In genomic region chr4:82792906-82793580, GRCm38 (mm10) we compare ENCODE assay signal across 25 mouse cellular contexts.
A peak's percentile ranks its signal among the peaks of the same experiment; 100 is the strongest.
DNase-seq lines count a peak whose midpoint lies in the region; ATAC-seq and TF ChIP-seq lines count a peak whose summit lies in the region.
"Had no signal": no experiment of that assay in that cellular context is flagged by ENCODE, and none has a peak within 500 bp of the region (broad histone marks: within the 10 kb centered on the region; RNA-seq: fewer than 3 reads in every experiment).

No protein-coding gene starts in this region.

- no peak overlapping the region for H3K27ac ChIP-seq in gastrocnemius, adult 2 months
- no peak overlapping the region for H3K27ac ChIP-seq in heart, adult 2 months
- H3K27ac ChIP-seq: embryonic facial prominence, embryonic 13.5 days; forebrain, embryonic 12.5 days; left cerebral cortex, adult 2 months; limb, embryonic 15.5 days; liver, embryonic 15.5 days; midbrain, embryonic 12.5 days had no signal

- H3K79me2 ChIP-seq in heart, adult 2 months (replicated peaks; ENCODE audit: control insufficient read depth, insufficient read depth, low read length): no peaks in the 10 kb centered on the region

- no peaks in the 10 kb centered on the region for H3K9me3 ChIP-seq in G1E (replicated peaks)
- H3K9me3 ChIP-seq: forebrain, embryonic 12.5 days; heart, embryonic 12.5 days; limb, embryonic 15.5 days; liver, embryonic 15.5 days; midbrain, embryonic 12.5 days had no signal

- intact Hi-C loops in gastrocnemius, adult 2 months (cut with DNase I): no loop called here
- intact Hi-C loops in heart, adult 2 months (cut with DNase I): no loop called here

- peak; percentile 15 for DNase-seq in kidney, postnatal 10 days
- DNase-seq in kidney, adult 18-20 months: no peak
- DNase-seq in G1E (ENCODE audit: low spot score): no peak
- DNase-seq in lung, postnatal 10 days: peak; percentile 20
- DNase-seq in gastrocnemius, adult 2 months: no peak
- DNase-seq in heart, adult 2 months: no peak
- DNase-seq: adrenal gland, postnatal 14 days; cerebellum, adult 9-10 months; gastrocnemius, postnatal 10 days; heart, adult 11 months; heart, postnatal 10 days; kidney, postnatal 4 days; layer of hippocampus, adult 9-11 months; right cerebral cortex, postnatal 25 days; spleen, adult 18-20 months had no signal

- WGBS in heart, adult 2 months: 52% methylated on average over 5 of the region's 5 CpGs

- TF ChIP-seq EP300 in heart, adult 2 months (IDR thresholded peaks at IDR 0.05; ENCODE audit: insufficient read depth, low read depth, low read length): no peak

- H3K27me3 ChIP-seq in G1E (ENCODE audit: insufficient read depth, low read length): no peaks in the 10 kb centered on the region
- H3K27me3 ChIP-seq in heart, adult 2 months (ENCODE audit: control insufficient read depth, insufficient read depth, low read length): no peaks in the 10 kb centered on the region
- H3K27me3 ChIP-seq: embryonic facial prominence, embryonic 13.5 days; forebrain, embryonic 12.5 days; heart, embryonic 12.5 days; limb, embryonic 15.5 days; liver, embryonic 15.5 days; midbrain, embryonic 12.5 days had no signal

- peak; percentile 49; the same call in 1 of the 2 replicates for ATAC-seq in G1E (ENCODE audit: extremely low read depth, insufficient number of reproducible peaks, low FRiP score, poor library complexity, severe bottlenecking)
- ATAC-seq in common myeloid progenitor, adult 5-6 weeks (replicated peaks; ENCODE audit: low read depth, poor library complexity, severe bottlenecking): peak; percentile 72
- ATAC-seq: intestine, postnatal 0 days had no signal

- no peak overlapping the region for H3K4me3 ChIP-seq in G1E (ENCODE audit: low read depth, low read length)
- H3K4me3 ChIP-seq in gastrocnemius, adult 2 months: no peak overlapping the region
- no peak overlapping the region for H3K4me3 ChIP-seq in heart, adult 2 months
- H3K4me3 ChIP-seq: embryonic facial prominence, embryonic 13.5 days; erythroblast, embryonic 14.5 days; forebrain, embryonic 12.5 days; heart, embryonic 12.5 days; left cerebral cortex, adult 2 months; limb, embryonic 15.5 days; liver, embryonic 15.5 days; midbrain, embryonic 12.5 days had no signal

- H3K36me3 ChIP-seq in G1E (replicated peaks): peaks cover 22% of the 10 kb centered on the region
- H3K36me3 ChIP-seq in heart, adult 2 months (ENCODE audit: control insufficient read depth, insufficient read depth, low read length): no peaks in the 10 kb centered on the region
- H3K36me3 ChIP-seq: embryonic facial prominence, embryonic 13.5 days; forebrain, embryonic 12.5 days; limb, embryonic 15.5 days; liver, embryonic 15.5 days; midbrain, embryonic 12.5 days had no signal

- no peak for TF ChIP-seq POLR2A in heart, adult 2 months (IDR thresholded peaks at IDR 0.05; ENCODE audit: insufficient read depth, low read depth, low read length)

- TF ChIP-seq CTCF in G1E (IDR thresholded peaks at IDR 0.05; ENCODE audit: low read depth, low read length): no peak
- TF ChIP-seq CTCF in gastrocnemius, adult 2 months (IDR thresholded peaks at IDR 0.05): no peak
- TF ChIP-seq CTCF in heart, adult 2 months (IDR thresholded peaks at IDR 0.05): no peak

- no peak overlapping the region for H3K9ac ChIP-seq in heart, adult 2 months (ENCODE audit: low read depth, low read length)
- H3K9ac ChIP-seq: embryonic facial prominence, embryonic 13.5 days; forebrain, embryonic 12.5 days; heart, embryonic 12.5 days; limb, embryonic 15.5 days; liver, embryonic 15.5 days; midbrain, embryonic 12.5 days had no signal

- no peaks in the 10 kb centered on the region for H3K4me1 ChIP-seq in G1E (ENCODE audit: insufficient read depth, low read depth, low read length)
- no peaks in the 10 kb centered on the region for H3K4me1 ChIP-seq in heart, adult 2 months (ENCODE audit: control insufficient read depth, insufficient read depth, low read length)
- H3K4me1 ChIP-seq: embryonic facial prominence, embryonic 13.5 days; forebrain, embryonic 12.5 days; limb, embryonic 15.5 days; liver, embryonic 15.5 days; midbrain, embryonic 12.5 days had no signal

Comparison
In these comparisons a context has a peak if more than half of its experiments do, and no peak if none do; other contexts are left out.
1. DNase-seq: peak in kidney, postnatal 10 days (single experiment) and lung, postnatal 10 days (single experiment); none in kidney, adult 18-20 months (single experiment), G1E (single experiment), gastrocnemius, adult 2 months (single experiment) and heart, adult 2 months (0 of 2).